11 mouse cellular contexts compared by ENCODE assay signal in the genomic region with DNA sequence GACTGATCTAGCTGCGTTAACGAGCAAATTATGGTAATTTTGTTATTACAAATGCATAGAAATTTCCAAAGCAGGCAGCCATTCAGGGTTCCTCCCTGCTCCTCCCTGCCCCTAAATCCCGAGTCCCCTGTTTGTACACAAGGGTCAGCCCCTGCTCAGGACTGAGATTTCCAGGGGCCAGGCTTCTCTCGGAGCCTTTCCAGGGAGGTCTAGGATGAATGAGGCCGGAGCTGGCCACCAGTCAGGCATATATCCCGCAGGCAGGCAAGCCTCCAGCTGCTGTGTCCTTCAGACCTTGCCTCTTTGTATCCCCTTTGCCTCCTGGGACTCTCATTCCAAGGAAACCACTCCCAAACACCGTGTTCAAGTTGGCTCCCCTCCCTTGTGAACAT.
DNase-seq lines count a peak whose midpoint lies in the region; ATAC-seq and TF ChIP-seq lines count a peak whose summit lies in the region.
"Had no signal": no experiment of that assay in that cellular context is flagged by ENCODE, and none has a peak within 500 bp of the region (broad histone marks: within the 10 kb centered on the region; RNA-seq: fewer than 3 reads in every experiment).

No protein-coding gene starts in this region.

- H3K4me1 ChIP-seq in lung, embryonic 14.5 days (ENCODE audit: insufficient read depth): no peaks in the 10 kb centered on the region
- H3K4me1 ChIP-seq in lung, postnatal 0 days (ENCODE audit: insufficient read depth, low read depth, low read length): no peaks in the 10 kb centered on the region
- H3K4me1 ChIP-seq in forebrain, postnatal 0 days (ENCODE audit: insufficient read depth): 0 out of 2 replicates have a peak, but pooled peaks cover 9% of the 10 kb centered on the region
- peaks cover 5% of the 10 kb centered on the region; the same call in 1 of the 2 replicates for H3K4me1 ChIP-seq in limb, embryonic 14.5 days (ENCODE audit: control insufficient read depth, insufficient read depth, low read length)
- H3K4me1 ChIP-seq in stomach, embryonic 16.5 days (ENCODE audit: control insufficient read depth, insufficient read depth, low read length): 0 out of 2 replicates have a peak, but pooled peaks cover 6% of the 10 kb centered on the region

- DNase-seq in lung, embryonic 14.5 days: no peak
- no peak for DNase-seq in lung, postnatal 0 days (ENCODE audit: low spot score)
- DNase-seq in forebrain, postnatal 0 days: no peak
- no peak for DNase-seq in limb, embryonic 14.5 days (ENCODE audit: low spot score)
- no peak for DNase-seq in thymus, postnatal 4 days
- no peak for DNase-seq in layer of hippocampus, postnatal 14 days (ENCODE audit: low spot score in 2 of 2)
- DNase-seq: kidney, adult 18-20 months; lung, postnatal 36 days; thymus, postnatal 14 days had no signal

- H3K9ac ChIP-seq in lung, embryonic 14.5 days: peak overlapping the region; percentile 56
- no peak overlapping the region for H3K9ac ChIP-seq in lung, postnatal 0 days (replicated peaks; ENCODE audit: low read depth)
- peak overlapping the region; percentile 54; the same call in 1 of the 2 replicates for H3K9ac ChIP-seq in forebrain, postnatal 0 days
- H3K9ac ChIP-seq in limb, embryonic 14.5 days (ENCODE audit: low read depth, low read length, severe bottlenecking): peak overlapping the region; percentile 60
- peak overlapping the region; percentile 66; the same call in 1 of the 2 replicates for H3K9ac ChIP-seq in stomach, embryonic 16.5 days (ENCODE audit: low read length)

- no peak overlapping the region for H3K27ac ChIP-seq in lung, embryonic 14.5 days (ENCODE audit: low read depth)
- H3K27ac ChIP-seq in lung, postnatal 0 days (ENCODE audit: low read length): no peak overlapping the region
- no peak overlapping the region for H3K27ac ChIP-seq in forebrain, postnatal 0 days (ENCODE audit: low read depth, low read length)
- no peak overlapping the region for H3K27ac ChIP-seq in limb, embryonic 14.5 days (replicated peaks; ENCODE audit: low read depth, low read length)
- no peak overlapping the region for H3K27ac ChIP-seq in stomach, embryonic 16.5 days (ENCODE audit: low read length)

- H3K9me3 ChIP-seq in lung, embryonic 14.5 days (ENCODE audit: low read depth, low read length): no peaks in the 10 kb centered on the region
- no peaks in the 10 kb centered on the region for H3K9me3 ChIP-seq in lung, postnatal 0 days (ENCODE audit: low read length)
- no peaks in the 10 kb centered on the region for H3K9me3 ChIP-seq in forebrain, postnatal 0 days (ENCODE audit: low read length)
- no peaks in the 10 kb centered on the region for H3K9me3 ChIP-seq in limb, embryonic 14.5 days (ENCODE audit: control insufficient read depth, low read length)
- H3K9me3 ChIP-seq in stomach, embryonic 16.5 days (replicated peaks; ENCODE audit: control insufficient read depth, low read length): no peaks in the 10 kb centered on the region

- no peaks in the 10 kb centered on the region; the same call in 1 of the 2 replicates for H3K27me3 ChIP-seq in lung, embryonic 14.5 days (ENCODE audit: insufficient read depth, low read length)
- H3K27me3 ChIP-seq in lung, postnatal 0 days (replicated peaks; ENCODE audit: insufficient read depth, low read length): no peaks in the 10 kb centered on the region
- no peaks in the 10 kb centered on the region for H3K27me3 ChIP-seq in forebrain, postnatal 0 days (ENCODE audit: insufficient read depth, low read length)
- H3K27me3 ChIP-seq in limb, embryonic 14.5 days (ENCODE audit: control insufficient read depth, insufficient read depth, low read length): peaks cover 4% of the 10 kb centered on the region; the same call in 1 of the 2 replicates
- H3K27me3 ChIP-seq in stomach, embryonic 16.5 days (ENCODE audit: control insufficient read depth, insufficient read depth, low read length): peaks cover 7% of the 10 kb centered on the region

- H3K4me2 ChIP-seq in lung, embryonic 14.5 days: peak overlapping the region; percentile 78
- H3K4me2 ChIP-seq in lung, postnatal 0 days (replicated peaks; ENCODE audit: low read depth, low read length): no peak overlapping the region
- H3K4me2 ChIP-seq in forebrain, postnatal 0 days (ENCODE audit: low read depth): peak overlapping the region; percentile 87
- peak overlapping the region; percentile 83 for H3K4me2 ChIP-seq in limb, embryonic 14.5 days (replicated peaks; ENCODE audit: low read depth, low read length, severe bottlenecking)
- H3K4me2 ChIP-seq in stomach, embryonic 16.5 days (ENCODE audit: low read depth, low read length): peak overlapping the region; percentile 69

- WGBS in lung, embryonic 14.5 days: 8% methylated on average over 7 of the region's 7 CpGs
- WGBS in lung, postnatal 0 days: 15% methylated on average over 7 of the region's 7 CpGs
- WGBS in forebrain, postnatal 0 days: 5% methylated on average over 7 of the region's 7 CpGs
- WGBS in limb, embryonic 14.5 days: 14% methylated on average over 7 of the region's 7 CpGs
- WGBS in stomach, embryonic 16.5 days: 17% methylated on average over 7 of the region's 7 CpGs

- ATAC-seq in lung, embryonic 14.5 days (ENCODE audit: insufficient read depth): no peak
- ATAC-seq in lung, postnatal 0 days: no peak
- no peak; the same call in 1 of the 2 replicates for ATAC-seq in forebrain, postnatal 0 days
- ATAC-seq in limb, embryonic 14.5 days (ENCODE audit: low FRiP score, low read depth): no peak
- no peak for ATAC-seq in stomach, embryonic 16.5 days (ENCODE audit: insufficient read depth, low FRiP score)

- TF ChIP-seq EP300 in lung, postnatal 0 days (IDR thresholded peaks at IDR 0.05): no peak

- H3K36me3 ChIP-seq in lung, embryonic 14.5 days (ENCODE audit: insufficient read depth): no peaks in the 10 kb centered on the region
- no peaks in the 10 kb centered on the region for H3K36me3 ChIP-seq in lung, postnatal 0 days (ENCODE audit: insufficient read depth, low read length)
- no peaks in the 10 kb centered on the region for H3K36me3 ChIP-seq in forebrain, postnatal 0 days (ENCODE audit: insufficient read depth)
- H3K36me3 ChIP-seq in limb, embryonic 14.5 days (ENCODE audit: control insufficient read depth, insufficient read depth, low read length): no peaks in the 10 kb centered on the region
- no peaks in the 10 kb centered on the region for H3K36me3 ChIP-seq in stomach, embryonic 16.5 days (ENCODE audit: control insufficient read depth, insufficient read depth, low read length)

- TF ChIP-seq POLR2A in limb, embryonic 14.5 days (IDR thresholded peaks at IDR 0.05; ENCODE audit: borderline replicate concordance, extremely low read depth, insufficient read depth, insufficient read length): no peak

- no peak for TF ChIP-seq CTCF in lung, embryonic 14.5 days (IDR thresholded peaks at IDR 0.05; ENCODE audit: low read depth)
- TF ChIP-seq CTCF in lung, postnatal 0 days (IDR thresholded peaks at IDR 0.05): no peak
- no peak for TF ChIP-seq CTCF in forebrain, postnatal 0 days (IDR thresholded peaks at IDR 0.05; ENCODE audit: low read depth)

- H3K4me3 ChIP-seq in lung, embryonic 14.5 days (ENCODE audit: low read depth, low read length): peak overlapping the region; percentile 34
- H3K4me3 ChIP-seq in lung, postnatal 0 days (ENCODE audit: low read depth, low read length): no peak overlapping the region
- H3K4me3 ChIP-seq in forebrain, postnatal 0 days (ENCODE audit: low read depth, low read length): peak overlapping the region; percentile 37
- H3K4me3 ChIP-seq in limb, embryonic 14.5 days (replicated peaks; ENCODE audit: low read length): peak overlapping the region; percentile 36; the same call in 1 of the 2 replicates
- H3K4me3 ChIP-seq in stomach, embryonic 16.5 days (replicated peaks; ENCODE audit: low read length): no peak overlapping the region
- H3K4me3 ChIP-seq: erythroblast, embryonic 14.5 days had no signal

Comparison
In these comparisons a context has a peak if more than half of its experiments do, and no peak if none do; other contexts are left out.
1. H3K4me3 ChIP-seq: peak in lung, embryonic 14.5 days (single experiment), forebrain, postnatal 0 days (single experiment) and limb, embryonic 14.5 days (single experiment); none in lung, postnatal 0 days (single experiment) and stomach, embryonic 16.5 days (single experiment).